Mouse (Mus musculus) intestine, postnatal 0 days (tissue): ENCODE measurements at regions not wholly inside any gene's neighbourhood (a gene's known extent, or its start where the extent isn't known, plus 50 kb on each side); places are given as distances from the start of the nearest gene placed in this dataset.

ENCODE experiments used
- ATAC-seq: fragments of 200-750 bp; cut with Nextera tagmentation; 2 replicates; pipeline ENCODE4 v1.8.0; 2017; ENCODE audit warnings: mild to moderate bottlenecking, moderate TSS enrichment, moderate library complexity
- H3K27ac ChIP-seq: fragments of 300-500 bp; sonication (generic); 2 replicates; pipeline ENCODE4 v1.5.1; 2014; ENCODE audit warnings: mild to moderate bottlenecking, low read depth, low read length, moderate library complexity
- H3K27me3 ChIP-seq: fragments of 300-500 bp; sonication (generic); replicated peaks from 2 replicates; pipeline ENCODE4 v1.6.1; 2014; ENCODE audit warnings: low read length, mixed read lengths; ENCODE audit not compliant: control insufficient read depth, insufficient read depth
- H3K36me3 ChIP-seq: fragments of 300-500 bp; sonication (generic); 2 replicates; pipeline ENCODE4 v1.6.1; 2014; ENCODE audit warnings: mild to moderate bottlenecking, moderate library complexity; ENCODE audit not compliant: control insufficient read depth, insufficient read depth
- H3K4me1 ChIP-seq: fragments of 300-500 bp; sonication (generic); replicated peaks from 2 replicates; pipeline ENCODE4 v1.6.1; 2014; ENCODE audit warnings: antibody characterized with exemption, low read length, mixed read lengths; ENCODE audit not compliant: control insufficient read depth, insufficient read depth
- H3K4me2 ChIP-seq: fragments of 300-500 bp; sonication (generic); replicated peaks from 2 replicates; pipeline ENCODE4 v1.6.1; 2014; ENCODE audit warnings: low read depth, mild to moderate bottlenecking, moderate library complexity
- H3K4me3 ChIP-seq: fragments of 300-500 bp; sonication (generic); 2 replicates; pipeline ENCODE4 v1.5.1; 2014; ENCODE audit warnings: low read depth, low read length
- H3K9ac ChIP-seq: fragments of 300-500 bp; sonication (generic); 2 replicates; pipeline ENCODE4 v1.6.1; 2014; ENCODE audit warnings: mild to moderate bottlenecking, low read depth, low read length
- H3K9me3 ChIP-seq: fragments of 300-500 bp; sonication (generic); 2 replicates; pipeline ENCODE4 v1.6.1; 2016; ENCODE audit warnings: mixed run types; ENCODE audit not compliant: control insufficient read depth
- CTCF ChIP-seq: sonication (generic); IDR thresholded peaks from 2 replicates; pipeline ENCODE4 v1.5.1; 2016; ENCODE audit warnings: low read depth, mild to moderate bottlenecking, control low read depth, antibody characterized with exemption, moderate library complexity
- WGBS: fragments of 180-500 bp; shearing (Covaris S2); extraction: QIAGEN DNeasy Blood & Tissue Kit; methylation state at CpG from one replicate; pipeline ENCODE4 v1.1.7; 2014; 5-methylcytosine and 5-hydroxymethylcytosine counted together

DNA sequence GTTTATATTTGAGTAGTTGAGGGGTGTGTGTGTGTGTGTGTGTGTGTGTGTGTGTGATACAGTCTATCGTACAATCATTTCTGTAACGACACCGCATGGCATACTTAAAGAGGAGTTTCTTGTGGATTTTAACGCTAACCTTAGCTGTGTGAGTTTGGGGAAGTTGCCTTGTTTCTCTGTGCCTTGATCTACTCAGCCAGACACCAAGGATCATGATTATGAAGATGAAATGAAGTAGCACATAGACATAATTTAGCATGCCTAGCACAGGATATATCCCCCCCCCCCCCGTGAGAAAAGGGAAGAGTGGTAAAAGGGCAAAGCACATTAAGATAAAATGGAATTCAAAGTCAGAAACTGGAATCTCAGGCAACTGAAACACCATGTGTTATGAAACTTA, 75.6 kb upstream of the Slc38a2 start:
- Histone ChIP-seq H3K4me3 (no peak overlapping the region), H3K9me3 (no peaks in the 10 kb centered on the region), H3K4me1 (no peaks in the 10 kb centered on the region), H3K27me3 (no peaks in the 10 kb centered on the region), H3K27ac (no peak overlapping the region), H3K4me2 (no peak overlapping the region), H3K9ac (no peak overlapping the region), H3K36me3 (no peaks in the 10 kb centered on the region)
- TF ChIP-seq CTCF: no peak
- 80% methylated on average over 5 of the region's 5 CpGs for WGBS
- no peak for ATAC-seq

- Histone ChIP-seq H3K27ac (no peak overlapping the region), H3K9ac (no peak overlapping the region), H3K27me3 (no peaks in the 10 kb centered on the region), H3K9me3 (no peaks in the 10 kb centered on the region), H3K4me2 (no peak overlapping the region), H3K36me3 (no peaks in the 10 kb centered on the region), H3K4me1 (no peaks in the 10 kb centered on the region), H3K4me3 (no peak overlapping the region)
- no peak for ATAC-seq
- WGBS: 57% methylated on average over 6 of the region's 6 CpGs
- TF ChIP-seq CTCF: no peak
Observed at GRCm38 (mm10) chr15:96774664-96775063, 75.1 kb upstream of the Slc38a2 start.

- no peak for TF ChIP-seq CTCF
- H3K4me3 ChIP-seq: no peak overlapping the region
- H3K9ac ChIP-seq: no peak overlapping the region
- no peaks in the 10 kb centered on the region for H3K27me3 ChIP-seq
- H3K4me2 ChIP-seq: no peak overlapping the region
- no peaks in the 10 kb centered on the region for H3K9me3 ChIP-seq
- no peak overlapping the region for H3K27ac ChIP-seq
- 56% methylated on average over 1 of the region's 1 CpGs for WGBS
- ATAC-seq: no peak
- no peaks in the 10 kb centered on the region for H3K36me3 ChIP-seq
- no peaks in the 10 kb centered on the region for H3K4me1 ChIP-seq
Observed at GRCm38 (mm10) chr15:96773656-96774055, 74.1 kb upstream of the Slc38a2 start.

- Histone ChIP-seq H3K4me3 (no peak overlapping the region), H3K9ac (no peak overlapping the region), H3K4me1 (no peaks in the 10 kb centered on the region), H3K4me2 (no peak overlapping the region), H3K27ac (no peak overlapping the region), H3K27me3 (no peaks in the 10 kb centered on the region), H3K36me3 (no peaks in the 10 kb centered on the region), H3K9me3 (no peaks in the 10 kb centered on the region)
- 82% methylated on average over 8 of the region's 8 CpGs for WGBS
- ATAC-seq: no peak
- TF ChIP-seq CTCF: no peak
Observed at GRCm38 (mm10) chr15:96772701-96773100, 73.2 kb upstream of the Slc38a2 start.

DNA sequence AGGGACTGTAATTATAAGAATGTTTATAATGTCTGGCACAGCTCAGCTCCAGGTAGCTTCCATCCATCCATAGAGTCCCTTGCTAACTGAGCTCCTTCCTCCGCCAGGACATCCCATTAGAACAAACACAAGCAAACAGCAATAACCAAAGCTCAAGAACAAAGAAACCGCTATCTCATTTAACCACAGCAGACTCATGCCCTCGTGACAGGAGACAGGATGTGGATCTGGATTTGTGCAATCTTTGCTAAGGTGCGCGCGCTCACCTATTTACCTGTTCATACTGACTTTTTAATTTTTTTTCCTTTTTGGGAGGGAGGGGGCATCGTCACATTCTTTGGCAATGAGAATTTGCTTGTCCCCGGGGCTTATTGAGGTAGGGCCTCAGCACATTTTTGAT, 71.3 kb upstream of the Slc38a2 start:
- no peaks in the 10 kb centered on the region for H3K9me3 ChIP-seq
- no peak for TF ChIP-seq CTCF
- no peak overlapping the region for H3K9ac ChIP-seq
- no peak for ATAC-seq
- H3K4me3 ChIP-seq: no peak overlapping the region
- H3K4me2 ChIP-seq: no peak overlapping the region
- no peaks in the 10 kb centered on the region for H3K27me3 ChIP-seq
- no peaks in the 10 kb centered on the region for H3K36me3 ChIP-seq
- H3K4me1 ChIP-seq: no peaks in the 10 kb centered on the region
- H3K27ac ChIP-seq: no peak overlapping the region
- WGBS: 88% methylated on average over 8 of the region's 8 CpGs

DNA sequence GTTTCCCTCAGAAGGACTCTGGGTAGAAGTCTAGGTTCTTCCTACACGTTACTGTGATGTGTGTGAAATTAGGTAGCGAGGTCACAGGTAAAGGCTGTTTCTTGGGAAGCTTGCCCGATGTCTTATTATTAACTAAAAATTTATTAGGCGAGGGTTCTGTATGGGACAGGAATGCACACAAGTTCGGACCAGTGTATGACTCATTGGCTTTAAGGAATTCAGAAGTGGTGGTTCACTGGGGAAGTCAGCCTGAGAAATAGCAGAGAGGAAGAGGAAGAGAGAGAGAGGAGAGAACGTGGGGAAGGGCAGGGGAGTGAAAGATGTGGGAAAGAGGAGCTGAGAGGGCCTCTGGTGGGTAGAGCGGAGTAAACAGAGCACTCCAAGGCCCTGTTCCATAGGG, 70.8 kb upstream of the Slc38a2 start:
- Histone ChIP-seq H3K4me2 (no peak overlapping the region), H3K9me3 (no peaks in the 10 kb centered on the region), H3K4me1 (no peaks in the 10 kb centered on the region), H3K27me3 (no peaks in the 10 kb centered on the region), H3K4me3 (no peak overlapping the region), H3K27ac (no peak overlapping the region), H3K9ac (no peak overlapping the region), H3K36me3 (no peaks in the 10 kb centered on the region)
- ATAC-seq: no peak
- WGBS: 72% methylated on average over 7 of the region's 7 CpGs
- no peak for TF ChIP-seq CTCF

GRCm38 (mm10) chr15:96769751-96770150, 70.2 kb upstream of the Slc38a2 start:
- Histone ChIP-seq H3K4me1 (no peaks in the 10 kb centered on the region), H3K4me2 (no peak overlapping the region), H3K36me3 (no peaks in the 10 kb centered on the region), H3K9me3 (no peaks in the 10 kb centered on the region), H3K9ac (no peak overlapping the region), H3K27ac (no peak overlapping the region), H3K4me3 (no peak overlapping the region), H3K27me3 (no peaks in the 10 kb centered on the region)
- TF ChIP-seq CTCF: no peak
- no peak for ATAC-seq
- WGBS: 75% methylated on average over 11 of the region's 11 CpGs
